Mouse (Mus musculus) olfactory bulb, adult 2 months (tissue): ENCODE data around the gene Arhgap6.

Source experiments
- CTCF ChIP-seq: fragments of 200-500 bp; IDR thresholded peaks from 2 replicates; pipeline ENCODE4 v1.5.1; 2012; ENCODE audit warnings: low read depth, mild to moderate bottlenecking, low read length, moderate library complexity; ENCODE audit not compliant: insufficient read depth
- POLR2A ChIP-seq: fragments of 200-500 bp; IDR thresholded peaks from 2 replicates; pipeline ENCODE4 v1.6.1; 2012; ENCODE audit warnings: mild to moderate bottlenecking, low read depth, low read length, moderate library complexity; ENCODE audit not compliant: insufficient read depth

DNA sequence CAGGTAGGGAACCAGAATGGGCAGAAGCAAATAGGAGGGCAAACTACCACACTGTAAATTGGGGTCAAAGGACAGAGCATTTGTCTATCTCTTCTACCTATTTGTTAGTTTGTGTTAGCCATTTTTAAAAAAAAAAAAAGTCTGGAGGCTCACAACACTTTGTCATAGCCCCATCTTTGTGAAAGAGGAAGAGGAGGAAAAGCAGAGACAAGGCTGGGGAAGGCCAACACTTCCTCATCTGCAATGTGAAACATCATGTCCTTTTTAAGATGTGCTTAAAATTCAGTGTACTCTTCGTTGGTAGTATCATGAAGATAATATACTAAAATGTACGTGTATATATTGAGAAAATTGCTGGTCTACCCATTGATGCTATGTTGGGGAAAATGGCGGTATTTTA, 466.1 kb downstream of the Arhgap6 start:
- TF ChIP-seq POLR2A (no peak), CTCF (no peak)
